In the genomic region with DNA sequence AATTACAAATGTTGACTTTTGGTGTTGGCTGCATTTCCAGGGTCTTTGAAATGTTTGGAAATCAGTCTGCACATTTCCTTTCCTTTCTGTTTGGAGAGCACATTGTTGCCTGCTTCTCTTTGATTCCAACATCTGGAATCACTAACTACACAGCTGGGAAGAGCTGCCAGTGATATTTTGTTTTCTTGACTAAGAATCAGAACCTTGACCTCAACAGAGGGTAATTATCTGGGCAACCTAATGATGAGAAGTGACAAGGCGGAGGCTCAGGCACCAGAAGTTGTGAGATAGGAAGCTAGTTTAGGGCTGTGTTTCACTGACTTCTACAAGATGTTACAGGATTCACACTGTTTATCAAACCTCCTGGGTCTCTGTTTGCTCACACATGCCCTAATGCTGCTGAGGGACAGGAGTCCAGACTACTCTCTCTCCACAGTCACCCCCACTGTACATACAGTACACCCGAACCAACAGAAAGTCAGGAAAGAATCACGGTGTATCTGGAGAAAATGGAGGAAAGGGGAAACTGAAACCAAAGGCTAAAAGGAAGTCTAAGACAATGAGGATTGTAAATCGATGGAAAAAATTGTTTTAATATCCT, we compare ENCODE assay signal across 12 mouse cellular contexts.
A peak's percentile ranks its signal among the peaks of the same experiment; 100 is the strongest.
DNase-seq lines count a peak whose midpoint lies in the region; ATAC-seq and TF ChIP-seq lines count a peak whose summit lies in the region.
"Had no signal": no experiment of that assay in that cellular context is flagged by ENCODE, and none has a peak within 500 bp of the region (broad histone marks: within the 10 kb centered on the region; RNA-seq: fewer than 3 reads in every experiment).

No protein-coding gene starts in this region.

- DNase-seq in hindbrain, embryonic 11.5 days (ENCODE audit: low spot score): peak; percentile 15
- peak; percentile 61 for DNase-seq in forelimb bud, embryonic 11.5 days (ENCODE audit: low read depth, low spot score)
- peak; percentile 77 for DNase-seq in lung, postnatal 0 days (ENCODE audit: low spot score)
- DNase-seq in urinary bladder, postnatal 36 days (ENCODE audit: low spot score in 2 of 2): no peak
- DNase-seq in thymus, postnatal 14 days: no peak
- DNase-seq in midbrain, postnatal 0 days (ENCODE audit: low spot score): no peak
- DNase-seq: adrenal gland, postnatal 36 days; right cerebral cortex, postnatal 14 days; thymus, postnatal 36 days had no signal

- no peak overlapping the region for H3K4me3 ChIP-seq in hindbrain, embryonic 11.5 days (ENCODE audit: low read depth, low read length)
- no peak overlapping the region for H3K4me3 ChIP-seq in hindbrain, embryonic 16.5 days (ENCODE audit: low read length)
- no peak overlapping the region for H3K4me3 ChIP-seq in brown adipose tissue, adult 24 weeks (ENCODE audit: insufficient read depth, low read depth, low read length)
- peak overlapping the region; percentile 8; the same call in 1 of the 2 replicates for H3K4me3 ChIP-seq in lung, postnatal 0 days (ENCODE audit: low read depth, low read length)
- no peak overlapping the region for H3K4me3 ChIP-seq in midbrain, postnatal 0 days (ENCODE audit: low read depth, low read length)

- peak; percentile 72 for TF ChIP-seq EP300 in lung, postnatal 0 days (IDR thresholded peaks at IDR 0.05)

- H3K27ac ChIP-seq in hindbrain, embryonic 11.5 days (ENCODE audit: low read depth, low read length): no peak overlapping the region
- H3K27ac ChIP-seq in hindbrain, embryonic 16.5 days (ENCODE audit: low read depth, low read length): no peak overlapping the region
- peak overlapping the region; percentile 44 for H3K27ac ChIP-seq in brown adipose tissue, adult 24 weeks (replicated peaks; ENCODE audit: low read depth, low read length)
- 0 out of 2 replicates have a peak overlapping the region, but pooled peaks have one; percentile 20 for H3K27ac ChIP-seq in lung, postnatal 0 days (ENCODE audit: low read length)
- no peak overlapping the region for H3K27ac ChIP-seq in midbrain, postnatal 0 days (ENCODE audit: low read depth, low read length)

- no peak overlapping the region for H3K4me2 ChIP-seq in hindbrain, embryonic 11.5 days (replicated peaks; ENCODE audit: low read depth, low read length)
- no peak overlapping the region for H3K4me2 ChIP-seq in hindbrain, embryonic 16.5 days (ENCODE audit: low read length)
- peak overlapping the region; percentile 34; the same call in 1 of the 2 replicates for H3K4me2 ChIP-seq in lung, postnatal 0 days (replicated peaks; ENCODE audit: low read depth, low read length)
- H3K4me2 ChIP-seq in midbrain, postnatal 0 days (ENCODE audit: low read depth, low read length, poor library complexity, severe bottlenecking): no peak overlapping the region

- H3K9me3 ChIP-seq in hindbrain, embryonic 11.5 days (ENCODE audit: control insufficient read depth, low read length): no peaks in the 10 kb centered on the region
- H3K9me3 ChIP-seq in hindbrain, embryonic 16.5 days (ENCODE audit: control insufficient read depth, low read length): peaks cover 2% of the 10 kb centered on the region
- H3K9me3 ChIP-seq in lung, postnatal 0 days (ENCODE audit: low read length): no peaks in the 10 kb centered on the region
- H3K9me3 ChIP-seq in midbrain, postnatal 0 days (ENCODE audit: low read length): no peaks in the 10 kb centered on the region

- 70% methylated on average over 4 of the region's 4 CpGs for WGBS in hindbrain, embryonic 11.5 days
- WGBS in hindbrain, embryonic 16.5 days: 80% methylated on average over 4 of the region's 4 CpGs
- WGBS in lung, postnatal 0 days: 43% methylated on average over 4 of the region's 4 CpGs
- 85% methylated on average over 4 of the region's 4 CpGs for WGBS in midbrain, postnatal 0 days

- no peak for ATAC-seq in hindbrain, embryonic 11.5 days (ENCODE audit: low FRiP score)
- ATAC-seq in hindbrain, embryonic 16.5 days: no peak
- peak; percentile 69 for ATAC-seq in lung, postnatal 0 days
- no peak for ATAC-seq in midbrain, postnatal 0 days (ENCODE audit: low FRiP score)
- ATAC-seq: midbrain, embryonic 16.5 days had no signal

- H3K4me1 ChIP-seq in hindbrain, embryonic 11.5 days (replicated peaks; ENCODE audit: control insufficient read depth, insufficient read depth, low read length): no peaks in the 10 kb centered on the region
- H3K4me1 ChIP-seq in hindbrain, embryonic 16.5 days (ENCODE audit: control insufficient read depth, insufficient read depth, low read depth, low read length): no peaks in the 10 kb centered on the region
- no peaks in the 10 kb centered on the region for H3K4me1 ChIP-seq in brown adipose tissue, adult 24 weeks (ENCODE audit: control insufficient read depth, insufficient read depth, insufficient read length, low read length)
- no peaks in the 10 kb centered on the region for H3K4me1 ChIP-seq in lung, postnatal 0 days (ENCODE audit: insufficient read depth, low read depth, low read length)
- no peaks in the 10 kb centered on the region for H3K4me1 ChIP-seq in midbrain, postnatal 0 days (ENCODE audit: insufficient read depth, low read length)

- no peak for TF ChIP-seq CTCF in lung, postnatal 0 days (IDR thresholded peaks at IDR 0.05)
- TF ChIP-seq CTCF in midbrain, postnatal 0 days (IDR thresholded peaks at IDR 0.05): no peak

- no peaks in the 10 kb centered on the region for H3K27me3 ChIP-seq in hindbrain, embryonic 11.5 days (ENCODE audit: control insufficient read depth, insufficient read depth, low read length)
- H3K27me3 ChIP-seq in hindbrain, embryonic 16.5 days (replicated peaks; ENCODE audit: control insufficient read depth, insufficient read depth, low read length): no peaks in the 10 kb centered on the region
- no peaks in the 10 kb centered on the region for H3K27me3 ChIP-seq in lung, postnatal 0 days (replicated peaks; ENCODE audit: insufficient read depth, low read length)
- no peaks in the 10 kb centered on the region for H3K27me3 ChIP-seq in midbrain, postnatal 0 days (ENCODE audit: insufficient read depth, low read length)

- no peaks in the 10 kb centered on the region for H3K36me3 ChIP-seq in hindbrain, embryonic 11.5 days (ENCODE audit: control insufficient read depth, insufficient read depth, low read length)
- H3K36me3 ChIP-seq in hindbrain, embryonic 16.5 days (ENCODE audit: control insufficient read depth, insufficient read depth, low read length): no peaks in the 10 kb centered on the region
- H3K36me3 ChIP-seq in lung, postnatal 0 days (ENCODE audit: insufficient read depth, low read length): no peaks in the 10 kb centered on the region
- no peaks in the 10 kb centered on the region for H3K36me3 ChIP-seq in midbrain, postnatal 0 days (ENCODE audit: insufficient read depth, low read length)

- no peak overlapping the region for H3K9ac ChIP-seq in hindbrain, embryonic 11.5 days (ENCODE audit: low read depth, low read length)
- H3K9ac ChIP-seq in hindbrain, embryonic 16.5 days (ENCODE audit: low read depth, low read length): no peak overlapping the region
- no peak overlapping the region for H3K9ac ChIP-seq in lung, postnatal 0 days (replicated peaks; ENCODE audit: low read depth)
- no peak overlapping the region for H3K9ac ChIP-seq in midbrain, postnatal 0 days (replicated peaks; ENCODE audit: low read length, poor library complexity, severe bottlenecking)

Comparison
In these comparisons a context has a peak if more than half of its experiments do, and no peak if none do; other contexts are left out.
1. DNase-seq: peak in hindbrain, embryonic 11.5 days (single experiment), forelimb bud, embryonic 11.5 days (single experiment) and lung, postnatal 0 days (single experiment); none in urinary bladder, postnatal 36 days (0 of 2), thymus, postnatal 14 days (single experiment) and midbrain, postnatal 0 days (single experiment).
2. H3K27ac ChIP-seq: peak in brown adipose tissue, adult 24 weeks (single experiment) and lung, postnatal 0 days (single experiment); none in hindbrain, embryonic 11.5 days (single experiment), hindbrain, embryonic 16.5 days (single experiment) and midbrain, postnatal 0 days (single experiment).